Mouse (Mus musculus) thymus, adult 2 months (tissue): ENCODE data around the gene Iqca.

Experiments
- CTCF ChIP-seq: fragments of 200-500 bp; IDR thresholded peaks from 2 replicates; pipeline ENCODE4 v1.5.1; 2012; ENCODE audit warnings: mild to moderate bottlenecking, control low read depth, low read length, moderate library complexity, borderline replicate concordance; ENCODE audit not compliant: control insufficient read depth, poor library complexity, insufficient read depth; ENCODE audit errors: extremely low read depth
- POLR2A ChIP-seq: fragments of 200-500 bp; IDR thresholded peaks from 2 replicates; pipeline ENCODE4 v1.6.1; 2012; ENCODE audit warnings: mild to moderate bottlenecking, low read length, control low read depth, moderate library complexity; ENCODE audit not compliant: control insufficient read depth, poor library complexity, insufficient read depth; ENCODE audit errors: extremely low read depth

DNA sequence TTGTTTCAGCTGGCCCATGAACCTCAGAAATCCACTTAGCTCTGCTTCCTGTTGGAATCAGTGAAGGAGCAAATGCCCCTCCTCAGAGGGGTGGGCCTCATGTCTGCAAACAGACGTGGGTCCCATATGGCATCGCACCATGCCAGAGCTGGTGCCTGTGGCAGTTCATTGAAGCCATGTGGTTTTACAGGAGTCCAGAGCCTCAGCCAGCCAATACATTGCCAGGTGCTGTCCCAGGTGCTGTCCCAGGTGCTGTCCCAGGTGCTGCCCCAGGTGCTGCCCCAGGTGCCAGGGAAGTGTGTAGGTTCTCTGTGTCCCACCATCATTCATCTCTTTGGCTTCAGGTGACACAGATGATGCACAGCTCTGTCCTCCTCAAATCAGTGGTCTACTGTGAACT, 124.9 kb downstream of the Iqca start:
- TF ChIP-seq POLR2A (no peak), CTCF (no peak)
